In the genomic region with DNA sequence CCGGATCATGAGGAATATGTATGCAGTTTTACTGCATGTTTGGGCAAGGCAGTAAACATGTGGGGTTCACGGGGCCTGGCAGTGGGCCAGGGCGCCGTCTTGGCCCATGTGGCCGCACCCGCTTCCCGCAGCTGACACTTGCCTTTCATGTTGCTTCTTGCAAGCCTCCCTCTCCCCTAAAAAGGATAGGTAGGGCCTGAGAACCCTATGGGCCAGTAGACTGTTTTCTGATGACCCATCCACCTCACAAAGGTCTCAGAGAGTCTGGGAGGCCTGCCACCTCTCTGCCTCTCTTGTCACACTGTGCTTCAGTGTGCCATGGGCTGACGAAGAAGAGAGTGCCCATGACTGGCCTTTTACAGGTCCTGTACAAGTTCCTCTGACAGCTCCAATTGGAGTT, we compare ENCODE assay signal across 30 mouse cellular contexts. TPM values are rescaled to one million over a fixed set of nuclear protein-coding genes. Genes with fewer than 3 reads are reported as not detected.
A peak's percentile ranks its signal among the peaks of the same experiment; 100 is the strongest.
DNase-seq lines count a peak whose midpoint lies in the region; ATAC-seq and TF ChIP-seq lines count a peak whose summit lies in the region.
"Had no signal": no experiment of that assay in that cellular context is flagged by ENCODE, and none has a peak within 500 bp of the region (broad histone marks: within the 10 kb centered on the region; RNA-seq: fewer than 3 reads in every experiment).

A gene (plus strand): TSS at position 301 of the 400 bp plus-strand sequence.

- no peak for TF ChIP-seq CTCF in layer of hippocampus, adult 2 months (conservative IDR thresholded peaks at IDR 0.05)
- TF ChIP-seq CTCF in E14TG2a.4 (conservative IDR thresholded peaks at IDR 0.05; ENCODE audit: low read length) = no peak
- no peak for TF ChIP-seq CTCF in ES-Bruce4 (IDR thresholded peaks at IDR 0.05; ENCODE audit: low read depth, low read length)

- ATAC-seq in CD4-positive, CD25-positive, alpha-beta regulatory T cell, adult 4 months = no peak
- ATAC-seq: forebrain, embryonic 14.5 days had no signal

- H3K4me3 ChIP-seq in layer of hippocampus, adult 2 months = no peak within 1 kb of the TSS
- H3K4me3 ChIP-seq in E14TG2a.4 (replicated peaks; ENCODE audit: low read length) (peak within 1 kb of the TSS; percentile 41), ES-Bruce4 (ENCODE audit: low read depth, low read length) (peak within 1 kb of the TSS; percentile 7)

- peak within 1 kb of the TSS; percentile 92; the same call in 1 of the 2 replicates for H3K27ac ChIP-seq in layer of hippocampus, adult 2 months
- H3K27ac ChIP-seq in ES-Bruce4 (ENCODE audit: insufficient read depth, low read length) = no peak within 1 kb of the TSS
- H3K27ac ChIP-seq: embryonic facial prominence, embryonic 13.5 days; embryonic facial prominence, embryonic 15.5 days; forebrain, embryonic 12.5 days had no signal

- H3K9me3 ChIP-seq in E14TG2a.4 (ENCODE audit: low read length) = peaks cover 16% of the 10 kb centered on the region
- H3K9me3 ChIP-seq in ES-Bruce4 (replicated peaks; ENCODE audit: control insufficient read depth, insufficient read depth, low read length, poor library complexity, severe bottlenecking) = peaks cover 13% of the 10 kb centered on the region
- H3K9me3 ChIP-seq: embryonic facial prominence, embryonic 13.5 days; embryonic facial prominence, embryonic 15.5 days; forebrain, embryonic 12.5 days had no signal

- H3K9ac ChIP-seq in ES-Bruce4 (ENCODE audit: low read depth, poor library complexity, severe bottlenecking) = no peak within 1 kb of the TSS
- H3K9ac ChIP-seq: embryonic facial prominence, embryonic 15.5 days had no signal

- no peak for DNase-seq in layer of hippocampus, adult 2 months (ENCODE audit: low spot score in 2 of 2)
- DNase-seq in layer of hippocampus, adult 11-12 months (ENCODE audit: low spot score) = no peak
- peak; percentile 46 for DNase-seq in ZHBTc4 (ENCODE audit: low read depth, low spot score)
- DNase-seq in kidney, postnatal 25 days = no peak
- no peak for DNase-seq in spleen, postnatal 14 days (ENCODE audit: low spot score in 2 of 2)
- DNase-seq: adrenal gland, adult 8-10 months; adrenal gland, postnatal 25 days; cerebellum, adult 11 months; cerebellum, adult 18-20 months; cerebellum, adult 8-10 months; cerebellum, adult 9-11 months; cerebellum, postnatal 14 days; cerebellum, postnatal 36 days; embryo, embryonic 11 days had no signal

- TF ChIP-seq EP300 in ES-Bruce4 (IDR thresholded peaks at IDR 0.05; ENCODE audit: insufficient read depth, low read depth, low read length) = no peak

- H3K27me3 ChIP-seq in E14TG2a.4 (ENCODE audit: insufficient read depth, low read length) (peaks cover 45% of the 10 kb centered on the region), ES-Bruce4 (ENCODE audit: control insufficient read depth, insufficient read depth, low read length, poor library complexity, severe bottlenecking) (peaks cover 2% of the 10 kb centered on the region; the same call in 1 of the 2 replicates)
- H3K27me3 ChIP-seq: CH12.LX had no signal

- H3K36me3 ChIP-seq in E14TG2a.4 (ENCODE audit: insufficient read depth, low read length) (no peaks in the 10 kb centered on the region), ES-Bruce4 (ENCODE audit: control insufficient read depth, insufficient read depth, low read length, poor library complexity, severe bottlenecking) (no peaks in the 10 kb centered on the region)
- H3K36me3 ChIP-seq: embryonic facial prominence, embryonic 13.5 days; embryonic facial prominence, embryonic 15.5 days; forebrain, embryonic 10.5 days; forebrain, embryonic 12.5 days had no signal

- TF ChIP-seq POLR2A in ES-Bruce4 (IDR thresholded peaks at IDR 0.05; ENCODE audit: insufficient read depth, low read length) = no peak

- H3K4me1 ChIP-seq in E14TG2a.4 (replicated peaks; ENCODE audit: low read depth, low read length) = peaks cover 19% of the 10 kb centered on the region
- no peaks in the 10 kb centered on the region for H3K4me1 ChIP-seq in ES-Bruce4 (ENCODE audit: control insufficient read depth, insufficient read depth, low read length)

RNA-seq across cellular contexts. Expression of the gene that starts here (rescaled TPM):
- 1 to 10 TPM; 1.2 TPM for total RNA-seq in layer of hippocampus, adult 2 months (2021)
- polyA plus RNA-seq in ES-Bruce4 (2011; ENCODE audit: insufficient read depth, insufficient read length, low read depth, missing spikeins) = not detected in 2 replicates
- polyA plus RNA-seq in CD4-positive, CD25-positive, alpha-beta regulatory T cell, adult 4 months (2017; shearing (Covaris generic)) = not detected
- total RNA-seq: adrenal gland, adult 18-20 months; adrenal gland, adult 8-10 months; adrenal gland, postnatal 25 days; adrenal gland, postnatal 4 days; CH12.LX; common myeloid progenitor, adult 5-6 weeks; MEL had no signal
- polyA plus RNA-seq: C2C12; embryonic facial prominence, embryonic 11.5 days; embryonic facial prominence, embryonic 13.5 days; embryonic facial prominence, embryonic 15.5 days; erythroblast, embryonic 14.5 days; forebrain, embryonic 10.5 days; forebrain, embryonic 12.5 days; forebrain, embryonic 14.5 days had no signal
